Mouse (Mus musculus) hindbrain, embryonic 13.5 days (tissue): ENCODE measurements around the gene Rsph1. TPM values are rescaled to one million over a fixed set of nuclear protein-coding genes. Genes with fewer than 3 reads are reported as not detected.
A peak's percentile ranks its signal among the peaks of the same experiment; 100 is the strongest.

Experiments
- ATAC-seq: fragments of 200-750 bp; cut with Nextera tagmentation; 2 replicates; pipeline ENCODE4 v1.8.0; 2017; ENCODE audit warnings: moderate TSS enrichment; ENCODE audit not compliant: low FRiP score
- H3K27ac ChIP-seq: fragments of 300-500 bp; sonication (generic); 2 replicates; pipeline ENCODE4 v1.5.1; 2015; ENCODE audit warnings: inconsistent platforms, mild to moderate bottlenecking, moderate library complexity
- H3K27me3 ChIP-seq: fragments of 300-500 bp; sonication (generic); 2 replicates; pipeline ENCODE4 v1.6.1; 2015; ENCODE audit warnings: mild to moderate bottlenecking, inconsistent platforms
- H3K36me3 ChIP-seq: fragments of 300-500 bp; sonication (generic); 2 replicates; pipeline ENCODE4 v1.6.1; 2015; ENCODE audit warnings: mild to moderate bottlenecking, inconsistent platforms
- H3K4me1 ChIP-seq: fragments of 300-500 bp; sonication (generic); replicated peaks from 2 replicates; pipeline ENCODE4 v1.6.1; 2015; ENCODE audit warnings: inconsistent platforms
- H3K4me2 ChIP-seq: fragments of 300-500 bp; sonication (generic); 2 replicates; pipeline ENCODE4 v1.6.1; 2015; ENCODE audit warnings: inconsistent platforms, mild to moderate bottlenecking, moderate library complexity
- H3K4me3 ChIP-seq: fragments of 300-500 bp; sonication (generic); 2 replicates; pipeline ENCODE4 v1.5.1; 2015; ENCODE audit warnings: mild to moderate bottlenecking, inconsistent platforms
- H3K9ac ChIP-seq: fragments of 300-500 bp; sonication (generic); 2 replicates; pipeline ENCODE4 v1.6.1; 2015; ENCODE audit warnings: mild to moderate bottlenecking, inconsistent platforms
- H3K9me3 ChIP-seq: fragments of 300-500 bp; sonication (generic); 2 replicates; pipeline ENCODE4 v1.6.1; 2016; ENCODE audit warnings: inconsistent platforms
- WGBS: fragments of 180-500 bp; shearing (Covaris S2); methylation state at CpG from one replicate; pipeline ENCODE4 v1.1.7; 2015; 5-methylcytosine and 5-hydroxymethylcytosine counted together
- polyA plus RNA-seq: library from polyadenylated mRNA; unstranded; fragments of >200 nt; fragmentation: Nextera tagmentation; extraction: Ambion mirVana; gene quantifications from 2 replicates; pipeline ENCODE4 v1.2.1, GENCODE M21; 2015

Gene Rsph1
- 5.4 and 9.0 TPM in 2 replicates for polyA plus RNA-seq

DNA sequence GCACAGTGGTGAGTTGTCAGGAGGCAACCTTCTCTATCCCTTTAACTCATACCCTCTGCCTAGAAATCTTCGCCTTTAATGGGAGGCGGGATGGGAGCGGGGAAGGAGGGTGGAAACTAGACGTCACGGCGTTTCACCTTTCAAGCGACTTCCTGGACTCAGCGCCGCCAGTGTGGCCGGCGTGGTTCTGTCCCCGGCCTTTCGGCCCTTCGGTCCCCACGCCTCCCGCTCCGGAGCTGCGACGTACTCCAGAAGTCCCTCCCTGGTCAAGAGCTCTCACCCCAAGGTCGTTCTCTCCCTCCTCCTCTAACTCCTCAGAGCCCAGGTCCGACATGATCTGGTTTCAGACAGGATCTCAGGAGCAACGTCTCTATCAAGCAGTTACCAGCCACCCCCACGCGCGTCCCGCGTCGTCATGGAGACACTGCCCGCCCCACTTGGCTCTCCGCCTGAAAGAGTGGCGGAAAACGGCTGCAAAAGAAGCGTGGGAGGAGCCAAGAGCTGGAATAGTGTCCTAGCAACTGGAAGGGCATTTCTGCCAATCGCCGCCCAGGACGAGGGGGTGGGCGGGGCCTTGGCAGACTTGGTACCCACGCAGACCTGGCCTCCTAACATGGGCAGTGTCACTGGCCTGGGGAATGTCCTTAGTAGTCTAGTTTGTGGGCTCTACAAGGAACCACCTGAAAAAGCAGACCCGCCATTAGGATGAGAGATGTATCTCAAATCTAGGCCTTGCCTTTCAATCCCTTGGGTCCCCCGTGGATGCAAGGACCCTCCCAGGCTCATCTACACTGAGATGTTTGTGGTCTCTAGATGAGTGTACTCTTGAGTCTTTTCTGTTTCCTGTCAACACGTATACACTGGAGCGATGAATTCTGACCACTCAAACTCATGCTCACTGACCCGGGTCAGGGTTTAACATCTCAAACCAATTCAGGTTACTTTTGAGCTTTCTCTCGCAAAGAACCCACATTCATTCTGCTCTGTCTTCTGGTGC lies at the start of gene Rsph1:
Gene Rsph1, minus strand, starts transcription at position 462 of the 997 bp plus-strand sequence.
- no peak within 1 kb of the TSS for H3K27ac ChIP-seq
- WGBS: 10% methylated on average over 44 of the region's 44 CpGs
- no peaks in the 10 kb centered on the region for H3K9me3 ChIP-seq

DNA sequence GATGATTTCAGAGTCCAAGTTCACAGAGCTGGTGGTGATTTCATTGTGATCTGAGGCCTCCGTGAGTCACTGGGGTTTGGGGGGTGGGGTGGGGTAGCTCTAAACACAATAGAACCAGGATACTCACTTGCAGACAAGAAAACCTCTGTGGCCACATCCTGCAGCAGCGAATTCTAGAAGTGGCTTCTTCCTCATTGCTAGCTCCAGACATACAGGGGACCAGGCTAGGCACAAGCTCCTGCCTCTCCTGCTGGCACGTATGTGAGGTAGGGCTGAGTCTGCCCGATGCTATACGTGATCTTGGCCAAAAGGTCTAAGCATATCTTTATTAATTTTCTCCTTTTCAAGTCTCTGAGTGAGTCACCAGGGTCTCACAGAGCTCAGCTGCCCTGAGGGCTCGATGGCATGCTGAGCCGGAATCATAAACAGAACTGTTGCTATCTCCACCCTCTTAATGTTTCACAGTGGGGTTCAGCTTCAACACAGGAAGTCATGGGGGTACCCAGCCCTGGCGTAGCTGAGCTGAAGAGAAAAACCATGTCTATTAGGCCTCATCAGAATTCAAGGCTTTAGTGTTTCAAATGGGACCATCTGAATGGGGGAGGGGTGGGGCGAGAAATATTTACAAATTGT lies 49.2 kb upstream of the Rsph1 start:
- WGBS: 33% methylated on average over 9 of the region's 9 CpGs
- Histone ChIP-seq H3K36me3 (peaks cover 18% of the 10 kb centered on the region), H3K4me1 (peaks cover 16% of the 10 kb centered on the region), H3K27ac (peak overlapping the region; percentile 67), H3K4me2 (no peak overlapping the region), H3K27me3 (0 out of 2 replicates have a peak, but pooled peaks cover 3% of the 10 kb centered on the region), H3K9ac (no peak overlapping the region), H3K9me3 (no peaks in the 10 kb centered on the region), H3K4me3 (no peak overlapping the region)
- no peak for ATAC-seq

More for the DNA sequence above, at the start of gene Rsph1:
- peak within 1 kb of the TSS; percentile 68 for H3K4me2 ChIP-seq
- no peaks in the 10 kb centered on the region for H3K27me3 ChIP-seq
- peaks cover 15% of the 10 kb centered on the region for H3K4me1 ChIP-seq
- H3K4me3 ChIP-seq: peak within 1 kb of the TSS; percentile 42
- peak; percentile 95 for ATAC-seq
- no peaks in the 10 kb centered on the region for H3K36me3 ChIP-seq
- peak within 1 kb of the TSS; percentile 57 for H3K9ac ChIP-seq

DNA sequence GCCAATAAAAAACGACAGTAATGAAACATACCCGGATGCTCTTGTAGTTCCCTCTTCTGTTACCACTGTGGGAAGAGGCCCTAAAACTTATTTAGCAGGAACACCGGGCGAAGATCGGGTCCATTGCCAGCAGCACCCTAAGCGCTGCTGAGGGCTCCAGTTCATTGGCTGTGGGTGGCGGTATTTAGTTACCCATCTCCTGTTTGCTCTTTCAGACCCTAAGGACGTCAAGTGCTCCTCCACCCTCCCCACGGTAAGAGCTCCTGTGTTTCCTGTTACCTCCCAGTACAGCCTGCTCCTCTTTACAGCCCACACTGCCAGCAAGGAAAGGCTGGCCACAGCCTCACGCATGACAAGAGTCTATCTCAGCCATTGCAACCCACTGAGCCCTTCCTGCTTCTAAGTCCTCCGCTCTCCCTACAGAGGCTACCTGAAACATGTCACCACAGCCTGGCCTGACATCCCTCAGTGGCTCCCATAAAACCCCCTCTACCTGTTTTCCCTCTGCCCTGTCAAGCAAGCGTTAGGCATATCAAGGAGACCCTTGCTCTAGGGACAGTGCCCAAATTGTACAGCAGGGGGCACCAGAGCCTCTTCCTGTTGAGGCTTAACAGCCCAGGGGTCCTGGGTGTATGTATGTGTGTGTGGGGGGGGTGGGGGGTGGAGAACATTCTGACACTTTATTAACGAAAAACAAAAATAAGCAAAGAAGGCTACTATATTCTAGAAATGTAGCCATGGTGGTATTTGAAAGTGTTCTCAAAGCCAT lies 48.5 kb upstream of the Rsph1 start:
- no peak for ATAC-seq
- H3K9ac ChIP-seq: no peak overlapping the region
- H3K27ac ChIP-seq: peak overlapping the region; percentile 67
- 0 out of 2 replicates have a peak, but pooled peaks cover 3% of the 10 kb centered on the region for H3K27me3 ChIP-seq
- no peaks in the 10 kb centered on the region for H3K9me3 ChIP-seq
- 74% methylated on average over 13 of the region's 13 CpGs for WGBS
- H3K4me3 ChIP-seq: no peak overlapping the region
- H3K4me1 ChIP-seq: peaks cover 16% of the 10 kb centered on the region
- H3K36me3 ChIP-seq: peaks cover 18% of the 10 kb centered on the region
- no peak overlapping the region for H3K4me2 ChIP-seq

DNA sequence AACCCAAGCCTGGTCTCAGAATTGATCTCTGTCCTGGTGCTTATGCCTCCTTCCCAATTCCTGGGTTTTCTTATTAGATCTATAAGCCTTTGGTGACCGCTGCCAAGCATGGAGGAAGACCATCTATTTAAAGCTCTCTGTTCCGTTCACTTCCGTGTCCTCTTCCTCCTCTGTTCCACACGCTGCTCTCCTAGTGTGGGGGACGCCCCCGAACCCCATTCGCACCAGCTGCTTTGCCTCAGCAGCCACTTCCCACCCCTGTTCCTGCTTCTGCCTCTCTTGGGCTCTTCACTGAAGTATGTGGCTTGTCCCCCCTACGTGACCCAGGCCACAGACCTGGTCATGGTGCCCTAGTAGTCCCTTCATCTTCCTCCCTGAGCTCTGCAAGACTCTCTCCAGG lies 47.0 kb upstream of the Rsph1 start:
- H3K9me3 ChIP-seq: no peaks in the 10 kb centered on the region
- no peak for ATAC-seq
- no peak overlapping the region for H3K27ac ChIP-seq
- H3K36me3 ChIP-seq: peaks cover 25% of the 10 kb centered on the region
- no peak overlapping the region for H3K9ac ChIP-seq
- H3K4me3 ChIP-seq: no peak overlapping the region
- H3K4me2 ChIP-seq: no peak overlapping the region
- 0 out of 2 replicates have a peak, but pooled peaks cover 3% of the 10 kb centered on the region for H3K27me3 ChIP-seq
- 94% methylated on average over 8 of the region's 8 CpGs for WGBS
- H3K4me1 ChIP-seq: peaks cover 16% of the 10 kb centered on the region

DNA sequence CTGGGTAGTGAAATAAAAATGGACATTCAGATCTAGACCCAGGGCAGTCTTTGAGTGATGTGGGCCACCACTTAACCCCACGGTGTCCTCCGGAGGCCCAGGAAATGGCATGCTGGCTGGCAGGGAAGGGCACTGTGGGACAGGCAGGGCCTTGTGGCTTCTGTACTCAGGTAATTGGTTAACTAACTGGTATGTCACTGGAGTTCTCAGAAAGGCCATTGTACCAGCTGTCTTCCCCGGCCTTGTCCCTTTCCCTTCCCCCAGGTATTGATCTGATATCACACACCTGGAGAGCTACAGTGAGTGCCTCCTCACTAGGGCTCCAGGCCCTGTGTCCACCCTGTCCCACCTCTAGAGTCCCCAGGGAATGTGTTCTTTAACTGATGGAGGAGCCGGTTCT lies 46.2 kb upstream of the Rsph1 start:
- no peak overlapping the region for H3K27ac ChIP-seq
- ATAC-seq: no peak
- peaks cover 16% of the 10 kb centered on the region for H3K4me1 ChIP-seq
- H3K36me3 ChIP-seq: peaks cover 31% of the 10 kb centered on the region
- no peak overlapping the region for H3K9ac ChIP-seq
- no peaks in the 10 kb centered on the region for H3K9me3 ChIP-seq
- 0 out of 2 replicates have a peak, but pooled peaks cover 3% of the 10 kb centered on the region for H3K27me3 ChIP-seq
- WGBS: 96% methylated on average over 4 of the region's 4 CpGs
- no peak overlapping the region for H3K4me2 ChIP-seq
- no peak overlapping the region for H3K4me3 ChIP-seq

DNA sequence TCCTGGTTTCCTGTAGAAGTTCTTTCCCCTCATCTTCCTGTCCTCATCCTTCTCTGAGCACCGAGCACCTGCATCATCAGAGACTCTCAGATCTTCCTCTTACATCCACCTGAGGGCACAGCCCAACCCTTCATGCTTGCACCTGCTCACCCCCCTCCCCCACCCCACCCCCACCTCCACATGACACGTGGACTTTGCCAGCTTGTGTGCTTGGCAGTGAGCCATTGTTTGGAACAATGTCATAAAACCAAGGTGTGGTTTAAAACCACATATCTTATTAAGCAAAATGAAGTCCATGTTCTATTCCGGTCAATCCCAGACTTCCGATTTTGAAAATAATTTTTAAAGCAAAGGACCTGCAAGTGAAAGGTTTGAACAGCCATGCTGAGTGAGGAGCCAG lies 45.3 kb upstream of the Rsph1 start:
- Histone ChIP-seq H3K4me2 (no peak overlapping the region), H3K27ac (no peak overlapping the region), H3K36me3 (peaks cover 31% of the 10 kb centered on the region), H3K9ac (no peak overlapping the region), H3K9me3 (no peaks in the 10 kb centered on the region), H3K4me3 (no peak overlapping the region), H3K27me3 (0 out of 2 replicates have a peak, but pooled peaks cover 3% of the 10 kb centered on the region), H3K4me1 (peaks cover 14% of the 10 kb centered on the region)
- WGBS: 83% methylated on average over 4 of the region's 4 CpGs
- no peak for ATAC-seq

DNA sequence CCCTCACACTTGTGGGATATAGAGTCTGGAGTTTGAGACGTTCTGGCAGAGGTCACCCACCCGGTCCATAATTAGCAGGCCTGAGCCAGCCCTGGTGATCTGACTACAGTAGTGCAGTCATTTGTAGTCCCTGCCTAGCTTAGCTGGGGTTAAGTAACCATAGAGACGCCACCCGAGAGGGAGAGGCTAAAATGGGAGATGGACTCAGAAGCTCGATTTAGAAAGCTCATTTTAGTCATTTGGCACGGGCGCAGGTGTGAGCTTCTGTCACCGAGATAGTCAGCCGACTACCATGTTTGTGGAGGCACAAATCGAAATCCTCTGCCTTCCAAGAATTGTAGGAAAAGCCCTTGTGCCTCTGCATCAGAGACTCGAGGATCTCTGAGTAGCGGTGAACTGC lies 44.2 kb upstream of the Rsph1 start:
- peaks cover 4% of the 10 kb centered on the region for H3K4me1 ChIP-seq
- WGBS: 75% methylated on average over 12 of the region's 12 CpGs
- H3K36me3 ChIP-seq: peaks cover 41% of the 10 kb centered on the region
- H3K4me2 ChIP-seq: no peak overlapping the region
- 0 out of 2 replicates have a peak, but pooled peaks cover 3% of the 10 kb centered on the region for H3K27me3 ChIP-seq
- no peak for ATAC-seq
- H3K9me3 ChIP-seq: no peaks in the 10 kb centered on the region
- no peak overlapping the region for H3K4me3 ChIP-seq
- no peak overlapping the region for H3K9ac ChIP-seq
- H3K27ac ChIP-seq: no peak overlapping the region

DNA sequence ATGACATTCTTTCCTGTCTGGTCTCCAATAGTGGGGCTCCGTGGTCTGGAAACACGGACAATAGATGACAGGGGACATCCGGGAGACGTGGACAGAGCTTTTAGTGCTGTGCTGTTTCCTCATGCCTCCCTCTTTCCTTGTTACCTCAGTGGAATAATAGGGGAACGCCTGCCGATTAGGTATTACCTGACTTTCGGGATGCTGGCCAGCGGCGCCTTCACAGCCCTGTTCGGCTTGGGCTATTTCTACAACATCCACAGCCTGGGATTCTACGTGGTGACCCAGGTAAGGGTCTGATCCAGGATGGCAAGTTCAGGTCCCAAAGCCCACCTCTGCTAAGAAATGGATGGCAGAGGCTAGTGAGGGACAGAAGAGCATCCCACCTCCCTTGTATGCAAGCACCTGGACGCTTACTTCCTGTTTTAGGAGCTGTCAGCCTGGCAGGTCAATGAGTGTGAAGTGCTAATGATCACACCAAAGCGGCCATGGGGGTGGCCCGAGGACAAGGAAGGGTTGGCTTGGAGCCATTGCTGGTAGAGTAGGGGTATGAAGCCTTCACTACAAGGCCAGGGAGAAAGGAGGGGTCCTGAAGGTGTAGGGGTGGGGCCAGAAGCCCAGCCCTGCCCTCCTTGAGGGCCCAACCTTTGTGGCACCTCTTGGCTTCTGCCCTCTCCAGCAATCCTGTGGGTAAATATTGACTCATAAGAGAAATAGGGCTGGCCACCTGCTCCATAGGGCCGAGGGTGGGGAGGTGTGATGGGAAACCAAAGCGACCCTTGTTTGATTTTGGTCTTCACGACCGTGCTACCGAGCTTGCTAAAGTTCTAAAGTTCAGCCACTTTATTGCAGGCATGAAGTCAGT lies 42.0 kb upstream of the Rsph1 start:
- Histone ChIP-seq H3K27me3 (no peaks in the 10 kb centered on the region), H3K9ac (no peak overlapping the region), H3K4me3 (no peak overlapping the region), H3K4me2 (no peak overlapping the region), H3K4me1 (peaks cover 10% of the 10 kb centered on the region), H3K9me3 (no peaks in the 10 kb centered on the region), H3K36me3 (peaks cover 46% of the 10 kb centered on the region), H3K27ac (no peak overlapping the region)
- no peak for ATAC-seq
- WGBS: 96% methylated on average over 19 of the region's 19 CpGs

DNA sequence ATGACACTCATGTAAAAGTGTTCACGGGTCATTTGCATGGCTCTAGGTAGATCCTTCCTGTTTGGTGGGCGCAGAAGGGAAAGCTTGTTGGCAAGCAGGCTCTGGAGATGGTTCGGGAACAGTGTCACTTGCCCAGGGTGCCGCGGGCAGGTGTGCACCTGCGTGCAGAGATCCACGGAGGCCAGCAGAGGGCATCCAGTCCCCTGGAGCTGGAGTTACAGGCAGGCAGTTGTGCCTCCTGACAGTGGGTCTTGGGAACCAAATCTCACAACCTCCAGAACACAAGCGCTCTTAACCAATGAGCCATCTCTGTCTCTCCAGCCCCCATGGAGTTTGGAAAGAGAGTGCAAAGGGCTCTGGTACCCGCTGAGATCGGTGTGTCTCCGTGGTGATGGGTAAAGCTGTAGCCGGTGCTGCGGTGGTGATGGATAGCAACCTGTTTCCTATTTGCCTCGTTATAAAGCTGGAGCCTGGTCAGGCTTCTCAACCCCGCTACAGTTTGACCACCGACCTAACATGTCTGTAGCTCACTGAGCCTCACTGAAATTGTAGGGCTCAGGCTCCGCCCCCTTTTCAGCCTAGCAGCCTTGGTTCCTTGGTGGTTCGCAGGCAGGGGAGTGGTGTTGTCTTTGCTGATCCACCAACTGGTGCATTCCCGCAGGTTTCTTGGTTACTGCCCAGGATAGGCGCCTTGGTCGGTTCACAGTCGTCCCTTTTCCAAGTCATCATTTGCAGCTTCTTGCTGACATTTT lies 40.5 kb upstream of the Rsph1 start:
- WGBS: 47% methylated on average over 22 of the region's 22 CpGs
- H3K4me3 ChIP-seq: no peak overlapping the region
- peaks cover 39% of the 10 kb centered on the region for H3K36me3 ChIP-seq
- no peak overlapping the region for H3K4me2 ChIP-seq
- no peak overlapping the region for H3K27ac ChIP-seq
- no peaks in the 10 kb centered on the region for H3K9me3 ChIP-seq
- H3K9ac ChIP-seq: no peak overlapping the region
- H3K4me1 ChIP-seq: peaks cover 18% of the 10 kb centered on the region
- H3K27me3 ChIP-seq: no peaks in the 10 kb centered on the region
- no peak for ATAC-seq

DNA sequence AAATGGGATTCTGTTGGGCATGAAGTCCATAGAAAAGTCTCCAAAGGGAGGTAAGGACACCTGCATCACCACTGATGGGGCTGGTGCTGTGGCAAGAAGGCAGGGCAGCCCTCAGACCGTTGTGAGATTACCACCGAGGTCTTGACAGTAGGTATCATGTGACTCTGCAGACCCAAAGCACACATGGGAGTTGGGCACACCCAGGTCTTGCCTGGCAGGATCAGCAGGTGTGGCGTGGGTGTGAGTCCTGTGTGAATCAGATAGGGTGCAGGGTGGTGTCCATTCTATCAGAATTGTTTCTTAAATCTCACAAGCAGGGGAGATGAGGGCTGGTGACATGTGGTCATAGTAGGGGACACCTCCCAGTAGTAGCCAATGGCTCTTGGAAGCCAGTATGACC lies 39.8 kb upstream of the Rsph1 start:
- Histone ChIP-seq H3K27ac (no peak overlapping the region), H3K36me3 (peaks cover 32% of the 10 kb centered on the region), H3K27me3 (no peaks in the 10 kb centered on the region), H3K9ac (no peak overlapping the region), H3K9me3 (no peaks in the 10 kb centered on the region), H3K4me2 (no peak overlapping the region), H3K4me1 (peaks cover 25% of the 10 kb centered on the region), H3K4me3 (no peak overlapping the region)
- 93% methylated on average over 3 of the region's 3 CpGs for WGBS
- ATAC-seq: no peak

DNA sequence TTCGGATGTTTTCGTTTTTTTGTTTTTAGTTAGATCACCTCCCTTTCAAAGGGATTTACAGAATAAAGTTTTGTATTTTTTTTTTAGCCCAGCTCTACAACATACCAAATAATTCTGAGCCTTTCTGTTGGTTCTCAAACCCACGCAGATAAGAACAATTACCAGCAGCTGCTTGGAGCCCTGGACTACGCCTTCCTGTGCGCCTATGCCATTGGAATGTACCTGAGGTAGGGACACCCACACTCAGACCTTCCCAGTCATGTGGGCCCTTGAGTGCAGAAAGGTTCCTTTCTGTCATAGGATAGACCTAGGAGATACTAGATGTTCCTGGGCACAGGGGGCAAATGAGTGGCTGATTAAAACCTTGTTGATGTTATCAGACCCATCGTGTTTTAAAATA lies 38.8 kb upstream of the Rsph1 start:
- no peak for ATAC-seq
- Histone ChIP-seq H3K9ac (no peak overlapping the region), H3K4me1 (peaks cover 25% of the 10 kb centered on the region), H3K36me3 (peaks cover 28% of the 10 kb centered on the region), H3K9me3 (no peaks in the 10 kb centered on the region), H3K27me3 (no peaks in the 10 kb centered on the region), H3K27ac (no peak overlapping the region), H3K4me2 (no peak overlapping the region), H3K4me3 (no peak overlapping the region)
- WGBS: 80% methylated on average over 6 of the region's 6 CpGs
